Mouse (Mus musculus) liver, embryonic 14.5 days (tissue): ENCODE measurements around the gene Dennd4a.

Experiments
- CTCF ChIP-seq: IDR thresholded peaks from 2 replicates; pipeline ENCODE4 v1.5.1; 2016; ENCODE audit warnings: antibody characterized with exemption, low read depth, control low read depth
- EP300 ChIP-seq: IDR thresholded peaks from 2 replicates; pipeline ENCODE4 v1.6.1; 2016; ENCODE audit warnings: antibody characterized with exemption, low read depth

DNA sequence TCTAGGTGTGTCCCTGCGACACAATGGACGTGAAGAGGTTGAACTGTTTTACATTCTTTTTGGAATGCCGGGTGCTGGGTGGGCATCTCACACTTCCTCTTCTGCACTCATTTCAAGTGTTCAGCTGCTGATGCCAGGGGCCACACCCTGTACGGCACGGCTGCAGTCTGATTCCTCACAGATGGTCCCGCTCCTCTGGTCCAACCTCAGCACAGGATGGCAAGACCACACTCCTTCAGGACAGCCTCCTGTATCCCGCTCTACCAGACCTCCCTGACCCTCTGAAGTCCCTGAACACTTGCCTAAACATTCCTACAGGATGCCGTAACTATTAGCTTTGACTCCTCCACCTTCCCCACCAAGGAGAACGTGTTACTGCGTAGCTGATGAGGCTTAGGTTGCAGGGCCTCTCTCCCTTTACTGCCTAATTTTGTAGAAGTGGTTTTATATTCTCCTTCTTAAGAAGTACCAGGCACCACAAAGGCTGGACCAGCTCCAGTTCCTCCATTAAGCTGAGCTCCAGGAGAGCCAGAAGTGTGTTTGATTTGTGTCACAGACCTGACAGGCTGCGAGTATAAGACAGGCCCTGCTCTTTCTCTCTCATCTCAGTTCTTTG lies 129.7 kb downstream of the Dennd4a start:
- TF ChIP-seq EP300 (no peak), CTCF (no peak)
